Mouse (Mus musculus) telencephalon, adult 2 months (tissue): ENCODE measurements around the gene Tns3.

Experiments used
- DNase-seq: peaks from one replicate; pipeline ENCODE4 v3.0.0-alpha.2; 2011; ENCODE audit warnings: low read depth, low spot score

Tns3 gene

GRCm38 (mm10) chr11:8479313-8479712 lies 185.0 kb downstream of the Tns3 start:
- no peak for DNase-seq

- no peak for DNase-seq
Observed at GRCm38 (mm10) chr11:8473616-8474015, 190.7 kb downstream of the Tns3 start.

- DNase-seq = no peak
Observed at GRCm38 (mm10) chr11:8472439-8472838, 191.9 kb downstream of the Tns3 start.

- no peak for DNase-seq
Observed at GRCm38 (mm10) chr11:8471535-8471934, 192.8 kb downstream of the Tns3 start.

GRCm38 (mm10) chr11:8469537-8469936 lies 194.8 kb downstream of the Tns3 start:
- no peak for DNase-seq

- DNase-seq = no peak
Observed at GRCm38 (mm10) chr11:8468161-8469091, 195.9 kb downstream of the Tns3 start.

GRCm38 (mm10) chr11:8467403-8468160 lies 196.8 kb downstream of the Tns3 start:
- no peak for DNase-seq

- DNase-seq = no peak
Observed at GRCm38 (mm10) chr11:8463866-8464265, 200.5 kb downstream of the Tns3 start.

- no peak for DNase-seq
Observed at GRCm38 (mm10) chr11:8462827-8463405, 201.4 kb downstream of the Tns3 start.

- no peak for DNase-seq
Observed at GRCm38 (mm10) chr11:8460835-8461234, 203.5 kb downstream of the Tns3 start.

GRCm38 (mm10) chr11:8457951-8458350 lies 206.4 kb downstream of the Tns3 start:
- DNase-seq = no peak

- DNase-seq = no peak
Observed at GRCm38 (mm10) chr11:8456586-8457285, 207.6 kb downstream of the Tns3 start.

- no peak for DNase-seq
Observed at GRCm38 (mm10) chr11:8455650-8456049, 208.7 kb downstream of the Tns3 start.

- DNase-seq = no peak
Observed at GRCm38 (mm10) chr11:8453252-8453651, 211.1 kb downstream of the Tns3 start.

- DNase-seq = no peak
Observed at GRCm38 (mm10) chr11:8451597-8452201, 212.6 kb downstream of the Tns3 start.

- no peak for DNase-seq
Observed at GRCm38 (mm10) chr11:8450540-8450939, 213.8 kb downstream of the Tns3 start.

GRCm38 (mm10) chr11:8445915-8446356 lies 218.4 kb downstream of the Tns3 start:
- DNase-seq = peak; percentile 70

GRCm38 (mm10) chr11:8444759-8445422 lies 219.4 kb downstream of the Tns3 start:
- no peak for DNase-seq

GRCm38 (mm10) chr11:8443539-8444292 lies 220.6 kb downstream of the Tns3 start:
- DNase-seq = no peak

GRCm38 (mm10) chr11:8440706-8441105 lies 223.6 kb downstream of the Tns3 start:
- no peak for DNase-seq
